Mouse (Mus musculus) midbrain, embryonic 11.5 days (tissue): Measurements from ENCODE around the gene Gsg1l2. TPM values are rescaled to one million over a fixed set of nuclear protein-coding genes. Genes with fewer than 3 reads are reported as not detected.

Experiments
- ATAC-seq: fragments of 200-750 bp; cut with Nextera tagmentation; 2 replicates; pipeline ENCODE4 v1.8.0; 2017; ENCODE audit warnings: moderate TSS enrichment, moderate library complexity; ENCODE audit not compliant: low FRiP score
- DNase-seq: peaks from one replicate; pipeline ENCODE4 v3.0.0; 2015; ENCODE audit warnings: low spot score; ENCODE audit errors: missing footprints
- H3K27ac ChIP-seq: fragments of 300-500 bp; sonication (generic); 2 replicates; pipeline ENCODE4 v1.5.1; 2014; ENCODE audit warnings: low read depth, low read length
- H3K27me3 ChIP-seq: fragments of 300-500 bp; sonication (generic); 2 replicates; pipeline ENCODE4 v1.6.1; 2014; ENCODE audit warnings: mild to moderate bottlenecking, low read length, moderate library complexity, mixed read lengths; ENCODE audit not compliant: control insufficient read depth, insufficient read depth
- H3K36me3 ChIP-seq: fragments of 300-500 bp; sonication (generic); 2 replicates; pipeline ENCODE4 v1.6.1; 2014; ENCODE audit warnings: mild to moderate bottlenecking, low read length, moderate library complexity, mixed read lengths; ENCODE audit not compliant: control insufficient read depth, insufficient read depth
- H3K4me1 ChIP-seq: fragments of 300-500 bp; sonication (generic); 2 replicates; pipeline ENCODE4 v1.6.1; 2014; ENCODE audit warnings: low read length; ENCODE audit not compliant: control insufficient read depth, insufficient read depth
- H3K4me2 ChIP-seq: fragments of 300-500 bp; sonication (generic); 2 replicates; pipeline ENCODE4 v1.6.1; 2014; ENCODE audit warnings: mild to moderate bottlenecking, moderate library complexity
- H3K4me3 ChIP-seq: fragments of 300-500 bp; sonication (generic); 2 replicates; pipeline ENCODE4 v1.5.1; 2014; ENCODE audit warnings: low read depth, low read length
- H3K9ac ChIP-seq: fragments of 300-500 bp; sonication (generic); 2 replicates; pipeline ENCODE4 v1.6.1; 2014; ENCODE audit warnings: low read length
- H3K9me3 ChIP-seq: fragments of 300-500 bp; sonication (generic); 2 replicates; pipeline ENCODE4 v1.6.1; 2016; ENCODE audit warnings: low read length; ENCODE audit not compliant: control insufficient read depth
- WGBS: fragments of 180-500 bp; shearing (Covaris S2); extraction: QIAGEN DNeasy Blood & Tissue Kit; methylation state at CpG from one replicate; pipeline ENCODE4 v1.1.7; 2014; 5-methylcytosine and 5-hydroxymethylcytosine counted together
- polyA plus RNA-seq: library from polyadenylated mRNA; unstranded; fragments of >200 nt; fragmentation: Nextera tagmentation; extraction: Ambion mirVana; gene quantifications from 2 replicates; pipeline ENCODE4 v1.2.1, GENCODE M21; 2014

The Gsg1l2 gene
- polyA plus RNA-seq, 1 experiment from 2014 or later = not detected

DNA sequence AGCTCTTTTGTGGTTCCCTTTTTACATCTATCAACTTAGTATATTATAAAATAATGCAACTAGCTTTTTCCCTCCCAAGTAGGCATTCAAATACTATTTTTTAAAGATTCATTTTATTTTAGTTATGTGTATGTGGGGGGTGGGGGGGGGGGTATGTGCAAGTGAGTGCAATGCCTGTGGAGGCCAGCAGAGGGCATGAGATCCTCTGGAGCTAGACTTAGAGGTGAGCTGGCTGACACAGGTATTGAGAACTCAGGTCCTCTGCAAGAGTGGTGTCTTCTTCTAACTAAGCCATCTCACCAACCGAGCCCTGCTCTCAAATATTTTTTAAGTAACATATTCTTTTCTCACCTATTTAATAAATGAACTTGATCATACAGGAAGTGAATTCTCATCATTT lies 31.1 kb downstream of the Gsg1l2 start:
- 89% methylated on average over 1 of the region's 1 CpGs for WGBS
- no peak overlapping the region for H3K27ac ChIP-seq
- no peak for ATAC-seq
- no peaks in the 10 kb centered on the region for H3K36me3 ChIP-seq
- no peak overlapping the region for H3K4me3 ChIP-seq
- no peaks in the 10 kb centered on the region for H3K9me3 ChIP-seq
- H3K4me2 ChIP-seq = no peak overlapping the region
- H3K27me3 ChIP-seq = no peaks in the 10 kb centered on the region
- no peak for DNase-seq
- no peaks in the 10 kb centered on the region for H3K4me1 ChIP-seq
- H3K9ac ChIP-seq = no peak overlapping the region

DNA sequence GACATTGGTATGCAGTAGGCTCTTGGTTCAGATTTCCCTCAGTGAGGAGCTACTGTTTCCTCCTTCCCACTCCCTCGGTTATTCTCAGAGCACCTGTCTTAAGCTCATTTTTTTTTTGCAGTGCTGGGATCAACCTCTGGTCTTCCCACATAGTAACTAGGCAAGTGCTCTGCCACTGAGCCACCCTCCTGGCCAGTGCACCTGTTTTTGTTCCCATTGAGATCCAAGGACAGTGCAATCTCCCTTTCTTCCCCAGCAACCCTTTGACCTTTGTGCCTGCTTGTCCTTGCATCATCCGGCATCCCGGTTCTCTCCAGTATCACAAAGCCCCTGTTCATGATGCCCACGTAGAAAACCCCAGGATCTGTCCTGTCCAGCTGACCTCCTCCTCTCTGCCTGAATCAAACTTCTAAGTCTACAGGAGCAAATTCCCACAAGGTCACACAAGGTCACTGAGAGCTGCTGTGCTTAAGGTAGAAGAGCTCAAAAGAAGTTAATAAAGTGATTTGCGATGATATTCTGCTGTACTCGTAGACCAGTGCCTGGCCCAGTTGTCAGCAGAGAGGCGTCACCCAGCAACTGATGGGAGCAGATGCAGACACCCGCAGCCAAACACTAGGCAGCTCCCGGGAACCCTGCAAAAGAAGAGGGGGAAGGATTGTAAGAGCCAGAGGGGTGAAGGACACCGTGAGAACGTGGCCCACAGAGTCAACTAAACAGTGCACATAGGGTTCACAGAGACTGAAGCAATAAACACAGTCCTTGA lies 32.6 kb downstream of the Gsg1l2 start:
- DNase-seq = no peak
- no peak for ATAC-seq

DNA sequence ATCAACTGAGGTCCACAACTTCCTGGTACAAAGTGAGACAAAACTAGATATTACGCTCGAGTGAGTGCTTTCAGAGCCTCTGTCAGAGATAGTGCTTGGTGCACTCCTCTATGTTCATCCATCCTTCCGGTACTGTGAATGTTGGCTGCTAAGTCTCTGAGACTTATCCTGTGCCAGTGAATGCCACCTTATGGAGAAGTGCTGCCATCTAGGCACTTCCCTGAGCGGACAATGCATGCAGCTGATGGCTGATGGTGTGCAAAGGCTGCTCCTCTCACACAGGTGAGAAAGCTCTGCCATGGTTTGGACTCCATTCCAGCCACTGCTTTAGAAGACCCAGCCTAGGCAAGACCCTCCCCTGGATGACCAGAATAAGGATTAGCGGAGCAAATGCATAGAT lies 33.6 kb downstream of the Gsg1l2 start:
- ATAC-seq = no peak
- no peaks in the 10 kb centered on the region for H3K4me1 ChIP-seq
- 83% methylated on average over 5 of the region's 5 CpGs for WGBS

More for the DNA sequence above, 32.6 kb downstream of the Gsg1l2 start:
- Histone ChIP-seq H3K27me3 (no peaks in the 10 kb centered on the region), H3K9me3 (no peaks in the 10 kb centered on the region), H3K36me3 (no peaks in the 10 kb centered on the region), H3K9ac (no peak overlapping the region), H3K4me3 (no peak overlapping the region), H3K4me2 (no peak overlapping the region), H3K4me1 (no peaks in the 10 kb centered on the region), H3K27ac (no peak overlapping the region)
- WGBS = 85% methylated on average over 11 of the region's 11 CpGs

GRCm38 (mm10) chr11:67811535-67811934 lies 37.1 kb downstream of the Gsg1l2 start:
- no peaks in the 10 kb centered on the region for H3K27me3 ChIP-seq
- H3K27ac ChIP-seq = no peak overlapping the region
- H3K4me2 ChIP-seq = no peak overlapping the region
- no peaks in the 10 kb centered on the region for H3K9me3 ChIP-seq
- no peaks in the 10 kb centered on the region for H3K36me3 ChIP-seq
- ATAC-seq (no peak), DNase-seq (no peak)
- 77% methylated on average over 6 of the region's 6 CpGs for WGBS
- H3K4me1 ChIP-seq = no peaks in the 10 kb centered on the region
- no peak overlapping the region for H3K4me3 ChIP-seq
- no peak overlapping the region for H3K9ac ChIP-seq

More for the DNA sequence above, 33.6 kb downstream of the Gsg1l2 start:
- Histone ChIP-seq H3K4me3 (no peak overlapping the region), H3K27ac (no peak overlapping the region), H3K27me3 (no peaks in the 10 kb centered on the region), H3K4me2 (no peak overlapping the region), H3K9ac (no peak overlapping the region), H3K9me3 (no peaks in the 10 kb centered on the region), H3K36me3 (no peaks in the 10 kb centered on the region)
- no peak for DNase-seq

- no peak for ATAC-seq
- Histone ChIP-seq H3K27ac (no peak overlapping the region), H3K9ac (peak overlapping the region; percentile 45), H3K4me1 (no peaks in the 10 kb centered on the region), H3K27me3 (no peaks in the 10 kb centered on the region), H3K36me3 (no peaks in the 10 kb centered on the region), H3K4me2 (no peak overlapping the region), H3K9me3 (no peaks in the 10 kb centered on the region), H3K4me3 (no peak overlapping the region)
- 26% methylated on average over 5 of the region's 5 CpGs for WGBS
- peak; percentile 90 for DNase-seq
These were observed 45.2 kb downstream of the Gsg1l2 start for GRCm38 (mm10) chr11:67819604-67820003.

DNA sequence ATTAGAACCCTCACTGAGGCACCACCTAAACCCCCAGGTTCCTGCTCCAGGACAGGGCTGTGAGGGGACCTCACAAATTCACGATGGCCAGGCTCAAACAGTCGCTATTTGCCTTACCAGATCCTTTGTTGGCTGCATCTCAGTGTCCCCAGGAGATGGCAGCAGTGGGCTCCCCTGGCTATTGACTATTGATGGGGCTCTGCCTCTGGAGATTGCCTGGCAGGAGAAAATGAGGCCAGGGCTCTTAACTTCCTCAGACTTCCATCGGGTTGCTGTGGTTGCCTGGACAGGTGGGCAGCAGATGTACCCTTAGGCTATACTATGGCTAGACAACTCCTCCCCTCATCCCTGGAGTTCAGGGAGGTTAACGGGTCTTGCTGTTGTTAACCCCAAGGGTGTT lies 45.8 kb downstream of the Gsg1l2 start:
- no peaks in the 10 kb centered on the region for H3K27me3 ChIP-seq
- H3K9ac ChIP-seq = no peak overlapping the region
- no peak overlapping the region for H3K4me3 ChIP-seq
- no peaks in the 10 kb centered on the region for H3K4me1 ChIP-seq
- ATAC-seq = no peak
- DNase-seq = peak; percentile 85
- no peak overlapping the region for H3K4me2 ChIP-seq
- no peak overlapping the region for H3K27ac ChIP-seq
- 28% methylated on average over 4 of the region's 4 CpGs for WGBS
- no peaks in the 10 kb centered on the region for H3K9me3 ChIP-seq
- no peaks in the 10 kb centered on the region for H3K36me3 ChIP-seq

DNA sequence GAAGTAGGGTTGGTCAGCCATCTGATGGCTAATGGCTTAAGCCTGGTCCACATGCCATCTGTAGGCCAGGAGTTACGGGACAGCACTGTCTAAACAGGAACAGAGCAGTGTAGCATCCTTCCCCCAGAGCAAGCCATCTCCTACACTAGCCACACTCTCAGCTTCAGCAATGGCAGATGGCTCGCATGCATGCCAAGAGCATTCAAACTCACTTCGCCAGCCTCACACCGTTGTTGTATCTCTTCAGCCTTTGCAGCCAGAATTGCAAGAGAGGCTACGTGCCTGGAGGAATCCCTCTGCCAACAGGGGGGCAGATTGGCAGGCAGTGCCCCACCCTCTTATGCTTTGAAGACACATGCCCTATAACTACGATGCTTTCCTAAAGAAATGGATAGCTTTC lies 47.2 kb downstream of the Gsg1l2 start:
- Histone ChIP-seq H3K9ac (no peak overlapping the region), H3K4me2 (no peak overlapping the region), H3K9me3 (no peaks in the 10 kb centered on the region), H3K36me3 (no peaks in the 10 kb centered on the region), H3K27me3 (no peaks in the 10 kb centered on the region), H3K27ac (no peak overlapping the region), H3K4me3 (no peak overlapping the region), H3K4me1 (no peaks in the 10 kb centered on the region)
- WGBS = 90% methylated on average over 6 of the region's 6 CpGs
- ATAC-seq (no peak), DNase-seq (no peak)

GRCm38 (mm10) chr11:67828360-67829059 lies 54.1 kb downstream of the Gsg1l2 start:
- H3K9ac ChIP-seq = no peak overlapping the region
- 69% methylated on average over 12 of the region's 12 CpGs for WGBS
- H3K27me3 ChIP-seq = no peaks in the 10 kb centered on the region
- no peak overlapping the region for H3K4me2 ChIP-seq
- no peak overlapping the region for H3K4me3 ChIP-seq
- no peaks in the 10 kb centered on the region for H3K4me1 ChIP-seq
- H3K9me3 ChIP-seq = no peaks in the 10 kb centered on the region
- ATAC-seq (no peak), DNase-seq (no peak)
- no peak overlapping the region for H3K27ac ChIP-seq
- no peaks in the 10 kb centered on the region for H3K36me3 ChIP-seq

- H3K36me3 ChIP-seq = no peaks in the 10 kb centered on the region
- no peaks in the 10 kb centered on the region for H3K9me3 ChIP-seq
- H3K27me3 ChIP-seq = no peaks in the 10 kb centered on the region
- H3K4me1 ChIP-seq = no peaks in the 10 kb centered on the region
- H3K4me3 ChIP-seq = no peak overlapping the region
- H3K4me2 ChIP-seq = no peak overlapping the region
- WGBS = 88% methylated on average over 6 of the region's 6 CpGs
- ATAC-seq (no peak), DNase-seq (no peak)
- H3K9ac ChIP-seq = no peak overlapping the region
- H3K27ac ChIP-seq = no peak overlapping the region
These were observed 55.1 kb downstream of the Gsg1l2 start for GRCm38 (mm10) chr11:67829530-67829929.
